Mouse (Mus musculus) limb, embryonic 12.5 days (tissue): ENCODE measurements around the gene Idh2. TPM values are rescaled to one million over a fixed set of nuclear protein-coding genes. Genes with fewer than 3 reads are reported as not detected.
"Not testable (repeated sequence)": the region's sequence is repeated elsewhere in the genome, so short reads cannot be mapped to it uniquely, and the experiment has no call there.

Experiments
- ATAC-seq: fragments of 200-750 bp; cut with Nextera tagmentation; 2 replicates; pipeline ENCODE4 v1.8.0; 2017; ENCODE audit warnings: low read depth, moderate TSS enrichment; ENCODE audit not compliant: insufficient number of reproducible peaks, insufficient read depth, low FRiP score, low TSS enrichment
- H3K27ac ChIP-seq: fragments of 300-500 bp; sonication (generic); 2 replicates; pipeline ENCODE4 v1.5.1; 2016; ENCODE audit warnings: mild to moderate bottlenecking, moderate library complexity
- H3K27me3 ChIP-seq: fragments of 300-500 bp; sonication (generic); 2 replicates; pipeline ENCODE4 v1.6.1; 2016; ENCODE audit warnings: mild to moderate bottlenecking, moderate library complexity
- H3K36me3 ChIP-seq: fragments of 300-500 bp; sonication (generic); 2 replicates; pipeline ENCODE4 v1.6.1; 2016; ENCODE audit warnings: mild to moderate bottlenecking, moderate library complexity
- H3K4me1 ChIP-seq: fragments of 300-500 bp; sonication (generic); replicated peaks from 2 replicates; pipeline ENCODE4 v1.6.1; 2016
- H3K4me2 ChIP-seq: fragments of 300-500 bp; sonication (generic); 2 replicates; pipeline ENCODE4 v1.6.1; 2016; ENCODE audit warnings: mild to moderate bottlenecking, moderate library complexity
- H3K4me3 ChIP-seq: fragments of 300-500 bp; sonication (generic); replicated peaks from 2 replicates; pipeline ENCODE4 v1.5.1; 2016; ENCODE audit warnings: mild to moderate bottlenecking
- H3K9ac ChIP-seq: fragments of 300-500 bp; sonication (generic); replicated peaks from 2 replicates; pipeline ENCODE4 v1.6.1; 2016; ENCODE audit warnings: mild to moderate bottlenecking, moderate library complexity
- H3K9me3 ChIP-seq: fragments of 300-500 bp; sonication (generic); 2 replicates; pipeline ENCODE4 v1.6.1; 2016; ENCODE audit warnings: mild to moderate bottlenecking, moderate library complexity
- WGBS: fragments of 180-500 bp; shearing (Covaris S2); methylation state at CpG from one replicate; pipeline ENCODE4 v1.1.7; 2016; 5-methylcytosine and 5-hydroxymethylcytosine counted together
- polyA plus RNA-seq: library from polyadenylated mRNA; unstranded; fragments of >200 nt; fragmentation: Nextera tagmentation; extraction: Ambion mirVana; gene quantifications from 2 replicates; pipeline ENCODE4 v1.2.1, GENCODE M21; 2016

Gene Idh2
- polyA plus RNA-seq, 1 experiment from 2014 or later = 555 TPM

DNA sequence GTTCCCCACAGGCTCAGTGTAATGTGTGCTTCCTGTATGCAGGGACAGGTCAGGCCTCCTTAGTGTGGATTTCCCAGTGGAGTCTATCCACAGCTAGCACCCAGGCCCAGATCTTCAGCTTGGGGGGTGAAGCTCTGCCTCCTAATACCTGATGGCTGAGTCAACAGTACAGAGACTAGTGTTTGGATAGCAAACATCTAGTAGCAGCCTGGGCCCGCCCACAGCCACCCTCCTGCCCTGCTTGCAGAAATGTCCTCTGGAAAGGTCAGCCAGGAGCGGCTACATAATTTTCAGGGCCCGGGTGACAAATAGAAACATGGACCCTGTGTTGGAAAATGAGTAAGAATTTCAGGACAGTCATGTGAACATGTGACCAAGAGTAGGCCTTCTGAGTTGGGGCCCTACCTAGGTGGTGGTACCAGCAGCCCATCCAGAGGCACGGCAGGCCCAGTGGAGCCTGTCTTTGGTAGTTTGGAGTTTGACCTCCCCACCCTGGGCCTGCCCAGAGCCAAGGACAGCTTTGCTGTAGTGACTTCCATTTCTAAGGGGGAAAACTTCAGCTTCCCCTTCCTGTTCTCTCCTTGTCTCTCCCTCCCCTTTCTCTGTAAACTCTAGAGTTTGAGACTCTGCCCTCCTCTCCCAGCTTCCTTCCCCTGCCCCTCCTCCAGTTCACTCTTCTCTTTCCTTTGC lies 58.0 kb downstream of the Idh2 start:
- Histone ChIP-seq H3K27ac (peak overlapping the region; percentile 59), H3K36me3 (0 out of 2 replicates have a peak, but pooled peaks cover 4% of the 10 kb centered on the region), H3K9ac (no peak overlapping the region), H3K27me3 (no peaks in the 10 kb centered on the region), H3K4me1 (peaks cover 41% of the 10 kb centered on the region), H3K4me2 (no peak overlapping the region), H3K4me3 (no peak overlapping the region), H3K9me3 (no peaks in the 10 kb centered on the region)
- WGBS = 67% methylated on average over 4 of the region's 4 CpGs
- no peak for ATAC-seq

DNA sequence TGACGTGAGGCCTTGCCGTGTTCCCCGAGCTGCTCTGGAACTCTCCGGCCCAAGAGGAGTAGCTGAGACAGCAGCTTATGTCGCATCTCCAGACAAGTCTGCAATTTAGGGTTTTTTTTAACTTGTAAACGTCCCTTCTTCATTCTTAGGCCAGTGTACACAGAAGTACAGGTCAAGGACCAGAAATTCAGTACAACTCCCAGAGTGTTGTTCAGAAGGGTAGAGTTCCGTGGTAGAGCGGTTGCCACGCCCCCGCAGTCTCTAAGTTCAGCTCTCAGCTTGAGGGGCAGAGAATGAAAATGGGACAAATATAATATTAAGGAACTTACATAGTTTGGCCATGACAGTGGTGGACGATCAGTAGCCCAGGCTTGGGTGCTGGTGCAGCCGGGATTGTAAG lies 59.4 kb downstream of the Idh2 start:
- no peak for ATAC-seq
- Histone ChIP-seq H3K4me2 (no peak overlapping the region), H3K36me3 (0 out of 2 replicates have a peak, but pooled peaks cover 4% of the 10 kb centered on the region), H3K9me3 (no peaks in the 10 kb centered on the region), H3K4me1 (peaks cover 51% of the 10 kb centered on the region), H3K9ac (no peak overlapping the region), H3K27ac (no peak overlapping the region), H3K4me3 (no peak overlapping the region), H3K27me3 (no peaks in the 10 kb centered on the region)
- 89% methylated on average over 12 of the region's 12 CpGs for WGBS

DNA sequence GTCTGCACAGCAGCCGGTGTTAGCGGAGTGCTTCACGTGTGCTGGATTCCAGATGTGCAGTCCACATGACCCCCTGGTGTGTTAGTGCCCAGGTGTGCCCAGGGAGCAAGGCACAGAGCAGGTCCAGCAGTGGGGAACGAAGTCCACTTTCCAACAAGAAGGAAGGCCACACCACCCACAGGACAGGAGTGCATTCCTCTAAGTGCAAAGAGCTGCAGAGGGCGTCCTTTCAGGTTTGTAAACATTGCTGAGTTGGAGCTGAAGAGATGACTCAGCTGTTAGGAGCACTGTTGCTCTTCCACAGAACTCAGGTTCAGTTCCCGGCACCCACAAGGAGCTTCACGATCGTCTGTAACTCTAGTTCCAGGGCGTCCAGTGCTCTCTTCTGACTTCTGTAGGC lies 62.0 kb downstream of the Idh2 start:
- WGBS = 87% methylated on average over 9 of the region's 9 CpGs
- no peak overlapping the region for H3K9ac ChIP-seq
- 0 out of 2 replicates have a peak, but pooled peaks cover 4% of the 10 kb centered on the region for H3K36me3 ChIP-seq
- H3K4me3 ChIP-seq = no peak overlapping the region
- H3K4me2 ChIP-seq = no peak overlapping the region
- peaks cover 48% of the 10 kb centered on the region for H3K4me1 ChIP-seq
- no peaks in the 10 kb centered on the region for H3K9me3 ChIP-seq
- no peak for ATAC-seq
- H3K27ac ChIP-seq = no peak overlapping the region
- no peaks in the 10 kb centered on the region for H3K27me3 ChIP-seq

DNA sequence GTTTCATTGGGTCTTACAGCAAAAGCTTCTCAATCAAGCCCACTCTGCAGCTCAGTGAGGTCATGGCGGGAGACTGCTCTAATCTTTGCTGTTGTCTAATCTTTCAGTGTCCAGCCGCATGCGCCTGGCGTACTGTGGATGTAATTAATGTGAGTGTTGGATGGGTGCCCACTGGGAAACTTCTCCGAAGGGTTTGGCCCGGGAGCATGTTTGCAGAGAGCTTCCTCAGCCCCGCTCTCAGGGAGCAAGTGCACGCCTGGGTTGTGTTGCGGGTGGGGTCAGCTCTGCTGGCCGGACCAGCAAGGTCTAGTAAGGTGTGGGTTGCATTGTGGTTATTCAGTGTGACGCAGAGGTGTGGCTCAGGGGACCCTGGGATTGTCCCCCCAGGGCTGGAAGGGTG lies 62.9 kb downstream of the Idh2 start:
- H3K4me1 ChIP-seq = peaks cover 51% of the 10 kb centered on the region
- 0 out of 2 replicates have a peak, but pooled peaks cover 4% of the 10 kb centered on the region for H3K36me3 ChIP-seq
- no peaks in the 10 kb centered on the region for H3K9me3 ChIP-seq
- WGBS = 87% methylated on average over 11 of the region's 11 CpGs
- H3K4me2 ChIP-seq = no peak overlapping the region
- H3K4me3 ChIP-seq = no peak overlapping the region
- no peak overlapping the region for H3K9ac ChIP-seq
- no peak for ATAC-seq
- no peaks in the 10 kb centered on the region for H3K27me3 ChIP-seq
- H3K27ac ChIP-seq = no peak overlapping the region

DNA sequence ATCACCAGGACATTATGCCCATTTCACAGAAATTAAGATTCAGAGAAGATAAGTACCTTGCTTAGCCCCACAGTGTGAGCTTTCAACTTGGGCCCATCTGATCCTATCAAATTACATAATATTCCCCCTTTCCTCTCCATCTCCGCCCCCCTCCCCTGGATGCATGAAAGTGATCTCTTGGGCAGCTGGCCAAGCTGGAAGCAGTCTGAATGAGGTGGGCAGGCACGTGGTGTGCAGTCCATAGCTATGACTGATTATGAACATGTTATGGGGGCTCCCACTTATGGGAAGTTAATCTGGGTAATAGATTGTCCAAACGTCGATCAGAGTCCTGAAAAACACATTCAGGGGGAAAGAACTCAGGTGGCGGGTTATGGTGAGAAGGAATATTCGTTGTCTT lies 63.4 kb downstream of the Idh2 start:
- Histone ChIP-seq H3K4me3 (no peak overlapping the region), H3K4me1 (peaks cover 51% of the 10 kb centered on the region), H3K36me3 (0 out of 2 replicates have a peak, but pooled peaks cover 4% of the 10 kb centered on the region), H3K27me3 (no peaks in the 10 kb centered on the region), H3K27ac (no peak overlapping the region), H3K4me2 (no peak overlapping the region), H3K9me3 (no peaks in the 10 kb centered on the region), H3K9ac (no peak overlapping the region)
- no peak; the same call in 1 of the 2 replicates for ATAC-seq
- WGBS = 71% methylated on average over 6 of the region's 6 CpGs

DNA sequence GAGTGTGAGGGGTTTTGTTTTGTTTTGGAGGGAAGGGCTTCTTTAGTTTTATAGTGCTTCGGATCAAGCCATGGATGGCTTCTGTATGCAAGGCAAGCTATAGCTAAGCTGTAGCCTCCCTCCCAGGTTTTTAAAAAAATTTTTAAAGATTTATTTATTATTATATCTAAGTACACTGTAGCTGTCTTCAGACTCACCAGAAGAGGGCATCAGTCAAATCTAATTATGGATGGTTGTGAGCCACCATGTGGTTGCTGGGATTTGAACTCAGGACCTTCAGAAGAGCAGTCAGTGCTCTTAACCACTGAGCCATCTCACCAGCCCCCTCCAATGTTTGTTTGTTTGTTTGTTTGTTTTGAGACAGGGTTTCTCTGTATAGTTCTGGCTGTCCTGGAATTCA lies 64.8 kb downstream of the Idh2 start:
- H3K4me3 ChIP-seq, H3K9me3 ChIP-seq, H3K27ac ChIP-seq, H3K36me3 ChIP-seq, H3K9ac ChIP-seq, H3K27me3 ChIP-seq, H3K4me2 ChIP-seq, ATAC-seq: not testable (repeated sequence)
- WGBS = 95% methylated on average over 1 of the region's 1 CpGs
- H3K4me1 ChIP-seq = peaks cover 55% of the 10 kb centered on the region

DNA sequence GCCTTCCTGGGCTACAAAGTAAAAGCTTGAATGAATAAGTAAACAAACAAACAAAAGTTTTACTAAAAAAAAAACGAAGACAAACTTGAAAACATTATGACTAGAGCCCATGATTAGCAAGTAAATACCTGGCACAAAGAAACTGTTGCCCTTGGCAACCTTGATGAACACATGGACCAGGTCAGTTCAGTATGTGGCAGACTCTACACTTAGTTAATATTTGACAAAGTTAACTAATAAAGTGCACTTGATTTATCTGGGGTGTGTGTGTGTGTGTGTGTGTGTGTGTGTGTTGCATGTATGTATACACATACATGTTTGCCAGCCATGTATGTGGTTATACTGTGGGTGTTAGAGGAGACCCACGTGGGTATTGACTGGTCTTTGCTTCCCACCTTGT lies 65.4 kb downstream of the Idh2 start:
- no peak overlapping the region for H3K27ac ChIP-seq
- WGBS = 67% methylated on average over 2 of the region's 2 CpGs
- no peaks in the 10 kb centered on the region for H3K27me3 ChIP-seq
- H3K4me1 ChIP-seq = peaks cover 60% of the 10 kb centered on the region
- H3K36me3 ChIP-seq = 0 out of 2 replicates have a peak, but pooled peaks cover 4% of the 10 kb centered on the region
- no peak overlapping the region for H3K4me2 ChIP-seq
- H3K9ac ChIP-seq = no peak overlapping the region
- no peaks in the 10 kb centered on the region for H3K9me3 ChIP-seq
- ATAC-seq = no peak
- no peak overlapping the region for H3K4me3 ChIP-seq

DNA sequence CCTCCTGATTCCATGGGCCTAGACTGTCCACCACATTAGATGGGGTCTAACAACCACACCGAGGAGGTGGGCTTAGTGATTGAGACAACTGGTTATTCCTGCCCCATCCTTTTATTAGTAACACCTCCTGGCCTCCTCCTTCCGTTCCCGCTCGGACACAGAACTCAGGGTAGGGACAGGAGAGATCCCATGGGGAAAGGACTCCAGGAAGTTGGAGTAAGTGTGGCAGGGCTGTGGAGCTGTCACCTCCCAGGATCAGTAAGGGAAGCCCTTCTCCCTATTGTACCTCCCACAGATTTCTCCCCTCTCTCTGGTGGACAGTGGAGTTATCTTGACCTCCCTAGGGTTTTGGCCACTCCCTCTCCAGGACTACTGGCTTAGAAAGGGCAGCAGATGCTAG lies 68.2 kb downstream of the Idh2 start:
- ATAC-seq = no peak
- Histone ChIP-seq H3K36me3 (no peaks in the 10 kb centered on the region), H3K27me3 (no peaks in the 10 kb centered on the region), H3K27ac (no peak overlapping the region), H3K9me3 (no peaks in the 10 kb centered on the region), H3K9ac (no peak overlapping the region), H3K4me2 (no peak overlapping the region), H3K4me1 (peaks cover 51% of the 10 kb centered on the region), H3K4me3 (no peak overlapping the region)
- 81% methylated on average over 4 of the region's 4 CpGs for WGBS

Other genes starting within 250 kb of the Idh2 start
- gene Ap3s2, start 194.7 kb downstream of the Idh2 start, polyA plus RNA-seq = 32.0 and 36.0 TPM in 2 replicates
- 17.9 and 19.0 TPM in 2 replicates for gene Arpin, start 180.0 kb downstream of the Idh2 start, polyA plus RNA-seq
- gene Zfp710, start 90.6 kb downstream of the Idh2 start, polyA plus RNA-seq = 18.5 and 19.4 TPM in 2 replicates
- 12.2 and 13.5 TPM in 2 replicates for gene Sema4b, start 71.4 kb upstream of the Idh2 start, polyA plus RNA-seq
- gene Cib1, start 117.4 kb upstream of the Idh2 start, polyA plus RNA-seq = 47.5 and 49.7 TPM in 2 replicates
- 3.2 and 3.7 TPM in 2 replicates for gene Gdpgp1, start 117.5 kb upstream of the Idh2 start, polyA plus RNA-seq
- gene Ttll13, start 131.0 kb upstream of the Idh2 start, polyA plus RNA-seq = 0.41 and 0.79 TPM in 2 replicates
- 50.3 and 53.7 TPM in 2 replicates for gene Ngrn, start 145.8 kb upstream of the Idh2 start, polyA plus RNA-seq
- gene Vps33b, start 154.3 kb upstream of the Idh2 start, polyA plus RNA-seq = 12.6 and 13.7 TPM in 2 replicates
- gene Prc1, start 179.1 kb upstream of the Idh2 start, polyA plus RNA-seq = 133 and 144 TPM in 2 replicates
- 12.6 and 13.9 TPM in 2 replicates for gene Rccd1, start 209.1 kb upstream of the Idh2 start, polyA plus RNA-seq
- gene Unc45a, start 225.6 kb upstream of the Idh2 start, polyA plus RNA-seq = 56.9 and 61.8 TPM in 2 replicates
- 25.8 and 29.6 TPM in 2 replicates for gene Hddc3, start 227.7 kb upstream of the Idh2 start, polyA plus RNA-seq